Mouse (Mus musculus) gastrocnemius, postnatal 14 days (tissue): ENCODE results near the gene Zfp84. TPM values are rescaled to one million over a fixed set of nuclear protein-coding genes. Genes with fewer than 3 reads are reported as not detected.
"Not testable (repeated sequence)": the region's sequence is repeated elsewhere in the genome, so short reads cannot be mapped to it uniquely, and the experiment has no call there.

ENCODE experiments used
- DNase-seq: peaks from one replicate; pipeline ENCODE4 v3.0.0; 2021; ENCODE audit warnings: mixed read lengths
- intact Hi-C: fragments of 180-260 bp; cut with DNase I; formaldehyde crosslinking; loops from one replicate; pipeline ENCODE4 v1.15.1; 2025; ENCODE audit warnings: low total_unique reads
- long read RNA-seq, 2 experiments: library from polyadenylated mRNA; stranded (forward); transcript quantifications; one replicate each; pipeline ENCODE4 v2.0.0; 2021
- total RNA-seq, 2 experiments: library from RNA; stranded (reverse); gene quantifications; 2 replicates each; pipeline ENCODE4 v1.2.3; 2021

Gene Zfp84
- total RNA-seq: 1 to 10 TPM; 8.3 to 8.5 TPM
- long read RNA-seq, experiment 1, full-length matches to known transcripts: 5 of 6 reads
- long read RNA-seq, experiment 1, partial matches to known transcripts: 0 of 6 reads
- long read RNA-seq, experiment 1, other reads (novel, unspliced or antisense): 1 of 6 reads
- long read RNA-seq, experiment 2, full-length matches to known transcripts: 4 of 6 reads
- long read RNA-seq, experiment 2, partial matches to known transcripts: 0 of 6 reads
- long read RNA-seq, experiment 2, other reads (novel, unspliced or antisense): 2 of 6 reads

DNA sequence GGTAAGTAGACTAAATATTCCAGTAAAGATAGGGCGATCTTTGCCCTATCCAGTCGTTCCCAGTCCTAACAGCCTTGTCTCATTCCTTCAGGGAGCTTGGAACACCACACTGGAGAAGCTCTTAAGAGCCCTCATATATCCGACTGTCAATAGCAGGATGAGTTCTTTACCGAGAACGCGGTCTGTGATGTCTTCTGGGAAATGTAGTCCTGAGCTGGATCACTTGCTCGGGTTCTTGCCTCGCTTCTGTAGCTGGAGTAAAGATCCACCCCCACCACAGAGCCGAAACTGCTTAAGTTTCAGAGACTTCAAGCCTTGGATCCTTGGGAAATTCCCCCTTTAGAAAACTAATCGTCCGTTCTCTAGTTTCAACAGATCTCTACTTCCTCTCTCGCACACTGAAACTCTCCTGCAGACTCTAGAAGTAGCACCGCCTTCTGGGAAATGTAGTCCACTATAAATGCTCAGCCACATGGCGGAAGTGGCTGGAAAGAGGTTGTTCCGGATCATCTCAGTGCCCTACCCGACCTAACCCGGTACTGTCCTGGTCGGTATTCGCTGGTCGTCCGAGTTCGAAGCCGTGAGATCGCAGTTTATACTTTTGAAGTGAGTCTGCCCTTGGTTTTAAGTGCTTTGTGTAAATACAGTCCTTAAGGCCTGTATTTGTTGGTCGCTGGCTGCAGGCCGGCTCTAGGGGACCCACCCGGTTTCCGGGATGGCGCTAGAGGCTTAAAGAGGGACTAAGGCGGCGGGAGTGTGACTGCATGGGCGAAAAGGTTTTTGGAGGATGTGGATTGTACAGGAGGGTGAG, at the start of gene Zfp84:
TSS of gene Zfp84 (plus strand) at position 463 of the 811 bp plus-strand sequence.
- DNase-seq: peak; percentile 81
- intact Hi-C loops: no loop called here

DNA sequence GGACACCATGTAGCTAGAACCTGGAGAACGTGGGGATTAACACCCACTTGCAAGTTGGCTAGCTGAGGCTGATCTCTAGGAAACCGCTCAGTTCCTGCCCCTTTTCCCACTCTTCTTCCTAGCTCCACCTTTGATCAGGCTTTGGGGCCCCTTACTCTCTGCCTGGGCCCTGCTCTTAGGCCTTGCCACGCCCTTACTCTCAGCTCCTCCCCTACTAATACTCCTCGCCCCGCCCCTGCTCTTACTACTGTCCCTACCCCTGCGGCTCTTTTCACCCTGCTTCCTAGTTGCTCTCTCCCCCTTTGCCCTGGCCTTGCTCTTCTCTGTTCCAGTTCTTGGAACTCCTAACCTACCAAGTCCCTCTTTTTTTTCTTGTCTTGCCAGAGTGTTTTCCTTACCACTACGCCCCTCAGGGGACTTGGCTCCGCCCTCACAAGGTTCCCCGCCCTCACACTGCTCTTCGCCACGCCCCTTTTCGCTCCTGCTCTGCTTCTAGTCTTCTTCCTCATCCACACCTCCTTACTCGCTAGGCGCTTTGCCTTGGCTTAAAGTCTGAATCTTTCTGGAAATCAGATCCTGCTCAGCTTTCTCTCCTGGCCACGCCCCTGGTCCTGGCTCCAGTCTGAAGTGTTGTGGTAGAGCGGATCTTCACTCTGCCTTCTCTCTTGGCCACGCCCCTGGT, 42.8 kb upstream of the Zfp84 start:
- intact Hi-C loops, DNase-seq: not testable (repeated sequence)

DNA sequence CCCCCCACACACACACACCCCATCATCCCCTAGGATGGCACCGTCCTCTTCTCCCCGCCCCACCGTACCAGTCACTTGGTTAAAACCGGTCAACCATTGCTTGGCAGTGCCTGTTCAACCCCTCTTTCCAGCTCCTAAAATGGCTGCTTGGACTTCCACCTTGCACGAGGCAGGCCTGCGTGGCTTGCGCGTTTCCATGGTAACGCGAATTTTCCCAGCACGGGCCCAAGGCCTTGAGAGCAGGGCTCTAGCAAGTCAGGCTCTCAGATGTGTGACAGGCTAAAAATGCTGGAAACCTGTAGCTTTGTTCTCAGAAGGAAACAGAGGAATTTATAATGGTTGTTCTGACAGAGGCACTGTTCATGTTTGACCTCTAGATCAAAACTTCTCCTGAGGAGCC, 41.5 kb upstream of the Zfp84 start, which contains the start of gene Catsperg2:
TSS of gene Catsperg2 (minus strand) at position 173 of the 400 bp plus-strand sequence.
- DNase-seq, intact Hi-C loops: not testable (repeated sequence)

DNA sequence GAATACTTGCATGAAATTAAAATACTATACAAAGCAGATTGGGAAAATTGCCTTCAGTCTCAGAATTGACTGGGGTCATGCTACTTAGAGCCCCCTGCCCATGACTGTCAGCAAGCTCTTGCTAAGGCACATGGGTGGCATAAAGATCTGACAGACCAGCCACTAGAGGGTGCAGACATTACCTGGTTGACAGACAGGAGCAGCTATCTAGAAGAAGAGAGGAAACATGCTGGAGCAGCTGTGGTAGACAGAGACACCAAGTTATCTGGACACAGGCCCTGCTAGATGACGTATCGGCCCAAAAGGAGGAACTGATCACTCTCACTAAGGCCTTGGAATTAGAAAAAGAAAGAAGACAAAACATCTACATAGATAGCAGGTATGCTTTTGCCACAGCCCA, 40.3 kb upstream of the Zfp84 start:
- no peak for DNase-seq
- intact Hi-C loops: no loop called here

DNA sequence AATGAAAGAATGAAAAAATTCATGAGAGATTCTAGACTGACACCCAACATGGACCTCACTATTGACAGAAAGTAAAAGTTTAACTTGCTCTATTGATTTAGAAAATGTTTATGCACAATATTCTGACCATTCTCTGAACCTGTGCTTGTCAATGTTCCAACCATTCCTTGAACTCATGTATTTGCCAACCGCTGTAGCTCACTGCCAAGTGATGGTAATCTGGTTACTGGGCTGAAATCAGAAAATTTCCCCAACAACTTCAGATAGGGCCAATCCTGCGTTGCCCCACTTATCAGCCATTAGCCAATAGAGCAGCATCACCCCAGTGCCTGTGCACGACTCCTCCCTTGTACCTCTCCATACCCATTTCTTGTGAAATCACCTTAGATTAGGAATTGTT, 26.1 kb upstream of the Zfp84 start:
- no peak for DNase-seq
- intact Hi-C loops: no loop called here

DNA sequence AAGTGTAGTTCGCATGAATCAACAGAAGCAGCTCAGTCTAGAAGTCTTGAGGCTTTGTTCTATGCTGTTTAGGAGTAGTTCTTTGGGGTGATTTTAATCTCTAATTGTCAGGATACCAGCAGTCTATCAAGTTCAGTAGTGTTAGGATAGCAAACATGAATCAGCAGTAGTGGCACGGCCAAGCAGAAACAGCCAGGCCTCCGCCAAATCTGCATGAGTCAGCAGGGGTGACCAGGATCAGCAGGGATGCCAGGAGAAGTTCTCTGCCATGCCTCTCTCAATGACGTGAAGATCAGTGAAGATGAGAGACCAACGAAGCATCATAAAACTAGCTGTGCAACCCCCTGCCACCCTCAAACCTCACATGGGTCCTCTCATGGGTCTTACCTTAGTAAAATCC, 7.9 kb upstream of the Zfp84 start:
- intact Hi-C loops: no loop called here
- DNase-seq: no peak

DNA sequence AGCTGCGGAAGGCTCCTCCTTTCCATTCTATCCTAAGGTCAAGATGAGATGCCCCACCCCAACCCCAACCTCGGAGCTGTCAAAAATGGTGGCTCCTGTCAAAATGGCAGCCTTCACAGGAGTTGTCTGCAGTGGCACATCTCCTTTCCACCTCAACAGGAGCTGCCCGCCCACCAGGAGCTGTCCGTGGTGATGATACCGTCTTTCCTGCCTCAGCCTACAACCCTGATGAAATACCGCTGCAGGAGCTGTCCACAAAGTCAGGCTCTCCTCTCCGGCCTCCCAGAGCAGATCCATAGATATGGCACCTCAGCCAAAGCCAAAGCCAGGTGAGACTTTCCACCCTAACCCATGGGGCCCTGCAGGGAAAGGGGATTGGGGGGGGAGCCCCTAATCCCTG, 3.6 kb upstream of the Zfp84 start:
- intact Hi-C loops: no loop called here

DNA sequence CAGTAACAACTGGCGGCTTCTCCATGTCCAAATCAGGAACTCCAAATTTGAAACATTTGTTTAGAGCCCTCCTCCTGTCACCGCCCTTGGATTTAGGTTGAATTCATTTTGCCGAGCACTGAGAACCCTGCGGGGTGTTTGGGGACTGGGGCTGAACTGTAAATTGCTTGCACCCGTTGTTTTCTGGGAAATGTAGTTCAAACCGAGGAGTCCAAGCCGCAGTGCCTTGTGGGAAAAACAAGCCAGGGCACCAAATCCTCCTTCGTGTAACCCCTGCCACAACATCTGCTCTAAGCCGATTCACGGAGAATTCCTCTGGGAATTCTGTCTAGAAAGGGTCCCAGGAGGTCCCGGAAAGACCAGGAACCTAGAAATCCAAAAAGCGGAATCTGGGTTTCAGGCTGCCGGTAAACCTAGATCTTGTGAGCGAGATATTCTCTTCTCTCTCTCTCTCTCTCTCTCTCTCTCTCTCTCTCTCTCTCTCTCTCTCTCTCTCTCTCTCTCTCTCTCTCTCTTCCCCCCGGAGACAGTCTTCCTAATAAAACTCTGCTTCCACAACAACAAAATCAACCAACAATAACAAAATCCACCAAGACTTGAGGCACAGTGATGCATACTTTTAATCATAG, 1.2 kb upstream of the Zfp84 start:
- peak; percentile 77 for DNase-seq
- intact Hi-C loops: no loop called here

More for the DNA sequence above, 3.6 kb upstream of the Zfp84 start:
- DNase-seq: no peak

DNA sequence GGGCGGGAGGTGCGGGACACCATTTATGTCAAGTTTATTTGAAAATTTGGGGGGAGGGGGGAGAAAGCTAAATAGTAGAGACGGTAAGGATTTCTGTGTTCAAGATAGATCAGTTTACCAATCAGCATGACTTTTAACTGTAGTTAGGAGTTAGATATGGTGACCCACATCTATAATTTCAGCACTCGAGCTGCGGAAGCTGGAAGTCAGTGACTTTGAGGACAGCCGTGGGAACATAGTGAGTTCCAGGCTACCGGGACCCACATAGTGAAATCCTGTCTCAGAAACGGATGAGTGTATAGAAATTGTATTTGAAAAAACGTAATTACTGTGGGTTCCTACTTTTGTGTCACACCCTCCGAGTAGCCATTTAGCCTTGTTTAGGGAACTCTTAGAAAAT, 628 bp downstream of the Zfp84 start:
- intact Hi-C loops: no loop called here
- DNase-seq: no peak

DNA sequence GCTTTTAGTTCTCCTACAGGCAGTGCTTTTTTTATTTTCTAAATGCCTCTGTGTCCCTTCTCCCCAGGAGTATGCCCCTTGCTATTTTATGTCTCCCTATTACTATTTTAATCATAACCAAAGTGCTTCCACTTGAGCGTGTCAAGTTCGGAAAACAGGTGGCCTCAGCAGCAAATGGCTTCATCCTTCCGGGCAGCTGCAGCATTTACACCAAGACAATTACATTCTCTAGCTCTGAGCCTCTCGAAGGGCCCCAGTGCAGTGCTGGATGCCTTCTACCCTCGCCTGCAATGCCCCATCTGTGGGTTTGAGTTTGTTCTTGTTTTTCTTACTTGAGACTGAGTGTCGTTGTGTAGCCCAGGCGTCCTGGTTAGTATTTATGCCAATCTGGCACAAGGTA, 5.2 kb downstream of the Zfp84 start:
- intact Hi-C loops: no loop called here
- DNase-seq: no peak

DNA sequence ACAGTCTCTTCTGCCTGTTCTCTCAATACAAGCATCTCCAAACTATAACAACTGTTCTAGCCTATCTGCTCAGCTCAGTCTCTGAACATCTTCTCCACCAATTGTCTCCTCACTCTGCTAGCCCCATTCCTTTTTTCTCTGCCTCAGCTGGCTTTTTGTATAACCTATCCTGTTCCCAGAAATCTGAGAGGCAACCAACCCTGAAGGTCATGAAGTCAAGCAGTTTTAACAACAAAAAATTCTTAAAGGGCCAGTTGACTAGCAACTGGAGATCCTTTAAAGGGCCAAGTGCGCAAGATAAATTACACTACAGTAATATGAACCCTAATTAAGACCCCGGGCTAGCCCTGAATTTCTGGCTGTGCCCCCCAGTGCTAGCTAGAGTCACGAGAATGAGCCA, 6.0 kb downstream of the Zfp84 start:
- intact Hi-C loops: no loop called here
- no peak for DNase-seq

DNA sequence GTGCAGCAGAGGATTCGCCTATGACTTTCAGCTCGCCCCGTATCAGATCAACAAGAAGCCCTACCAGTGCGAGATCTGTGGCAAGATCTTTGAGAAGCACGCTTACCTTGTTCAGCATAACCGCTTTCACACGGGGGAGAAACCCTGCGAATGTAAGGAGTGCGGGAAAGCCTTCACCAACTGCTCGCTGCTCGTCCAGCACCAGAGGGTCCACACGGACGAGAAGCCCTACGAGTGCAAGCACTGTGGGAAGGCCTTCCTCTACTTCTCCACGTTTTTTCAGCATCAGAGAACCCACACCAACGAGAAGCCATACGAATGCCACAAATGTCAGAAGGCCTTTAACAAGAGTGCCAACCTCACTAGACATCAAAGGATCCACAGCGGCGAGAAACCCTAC, 8.2 kb downstream of the Zfp84 start:
- DNase-seq: no peak
- intact Hi-C loops: no loop called here

DNA sequence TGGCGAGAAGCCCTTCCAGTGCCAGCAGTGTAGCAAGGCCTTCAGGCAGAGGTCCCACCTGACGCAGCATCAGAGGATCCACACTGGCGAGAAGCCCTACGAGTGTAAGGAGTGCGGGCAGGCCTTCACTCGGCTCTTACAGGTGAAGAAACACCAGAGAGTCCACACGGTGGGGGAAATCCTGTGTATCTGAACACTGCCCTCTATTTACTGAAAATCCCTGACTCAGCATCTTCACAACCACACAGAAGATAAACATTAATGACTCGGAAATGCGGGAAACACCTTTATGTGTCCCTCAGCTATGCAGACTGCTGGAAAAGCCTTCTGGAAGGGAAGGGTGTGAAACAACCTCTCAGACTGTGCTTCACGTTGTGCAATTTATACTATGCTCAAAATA, 9.0 kb downstream of the Zfp84 start:
- no peak for DNase-seq
- intact Hi-C loops: no loop called here

DNA sequence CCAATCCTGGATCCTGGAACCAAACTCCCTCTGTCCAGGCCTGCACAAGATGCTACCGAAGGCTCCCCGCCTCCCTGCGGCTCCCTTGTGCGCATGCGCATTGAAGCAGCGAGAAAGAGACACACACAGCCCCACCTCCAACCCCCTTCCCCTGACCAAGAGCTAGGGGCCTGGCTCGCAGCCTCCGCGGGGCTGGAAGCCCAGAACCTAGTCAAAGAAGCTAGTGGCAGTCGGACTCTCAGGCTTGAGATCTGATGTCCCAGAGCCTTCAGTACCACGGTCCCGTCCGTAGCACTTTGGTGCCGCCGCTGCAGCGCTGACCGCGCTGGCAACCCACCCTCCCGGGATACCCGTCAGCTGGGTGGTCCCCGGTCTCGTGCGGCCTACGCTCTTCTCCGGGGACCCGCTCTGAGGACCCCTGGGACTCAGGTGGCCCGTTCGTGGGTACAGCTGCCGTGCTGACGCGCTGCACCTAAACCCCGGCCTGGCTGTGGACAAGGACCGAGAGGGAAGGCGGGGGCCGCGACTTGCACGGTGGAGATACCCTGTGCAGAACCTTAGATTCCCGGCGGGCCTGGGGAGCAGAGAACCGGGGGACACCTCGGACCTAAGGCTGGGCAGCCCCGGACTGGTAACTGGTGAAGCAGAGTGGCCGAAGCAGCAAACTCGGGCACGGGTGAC, 15.7 kb downstream of the Zfp84 start, which contains the start of gene Zfp30:
TSS of gene Zfp30 (plus strand) at position 128 of the 681 bp plus-strand sequence.
- intact Hi-C loops: no loop called here
- DNase-seq: peak; percentile 89

DNA sequence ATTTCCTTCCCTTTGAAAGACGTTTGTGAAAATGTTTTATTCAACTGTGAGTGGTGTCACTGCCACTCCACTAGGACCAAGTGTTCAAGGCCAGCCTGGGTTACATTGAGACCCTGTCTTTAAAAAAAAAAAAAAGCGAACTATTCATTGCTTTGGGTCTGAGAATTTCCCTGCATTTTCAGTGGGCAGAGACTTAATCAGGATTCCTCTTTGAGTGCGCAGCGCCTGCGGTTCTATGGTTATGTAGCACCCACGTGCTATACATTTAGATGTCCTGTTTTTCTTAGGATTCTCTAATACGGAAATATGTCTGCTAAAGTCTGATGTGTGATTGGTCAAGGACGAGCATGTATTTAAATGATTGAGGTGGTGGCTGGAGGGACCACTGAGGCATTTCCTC, 16.7 kb downstream of the Zfp84 start:
- intact Hi-C loops: no loop called here
- DNase-seq: no peak

DNA sequence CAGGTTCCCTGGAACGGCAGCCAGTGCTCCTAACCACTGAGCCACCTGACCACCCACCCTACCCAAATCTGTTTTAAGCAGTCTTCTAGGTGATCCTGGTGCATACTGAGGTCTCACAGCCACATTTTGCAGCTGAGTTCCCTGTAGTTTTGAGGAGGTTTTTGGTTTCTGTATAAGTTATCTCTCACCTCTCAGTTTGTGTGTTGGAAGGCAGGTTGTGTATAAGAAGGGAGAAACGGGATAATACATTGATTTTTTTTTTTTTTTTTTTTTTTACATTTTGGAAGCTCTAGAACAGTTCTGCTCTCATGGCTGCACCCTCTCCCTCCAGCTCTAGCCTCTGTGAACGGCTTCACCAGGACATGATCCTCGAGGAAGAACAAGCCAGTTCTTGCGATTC, 17.5 kb downstream of the Zfp84 start:
- intact Hi-C loops: no loop called here
- no peak for DNase-seq

DNA sequence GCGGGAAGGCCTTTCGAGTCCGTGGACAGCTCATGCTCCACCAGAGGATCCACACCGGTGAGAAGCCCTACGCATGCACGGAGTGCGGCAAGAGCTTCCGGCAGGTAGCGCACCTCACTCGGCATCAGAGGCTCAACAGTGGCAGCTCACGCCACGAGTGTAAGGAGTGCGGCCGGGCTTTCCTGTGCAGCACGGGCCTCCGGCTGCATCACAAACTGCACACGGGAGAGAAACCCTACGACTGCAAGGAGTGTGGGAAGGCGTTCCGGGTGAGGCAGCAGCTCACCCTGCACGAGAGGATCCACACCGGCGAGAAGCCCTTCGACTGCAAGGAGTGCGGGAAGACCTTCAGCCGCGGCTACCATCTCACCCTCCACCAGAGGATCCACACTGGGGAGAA, 24.6 kb downstream of the Zfp84 start:
- no peak for DNase-seq
- intact Hi-C loops: no loop called here

DNA sequence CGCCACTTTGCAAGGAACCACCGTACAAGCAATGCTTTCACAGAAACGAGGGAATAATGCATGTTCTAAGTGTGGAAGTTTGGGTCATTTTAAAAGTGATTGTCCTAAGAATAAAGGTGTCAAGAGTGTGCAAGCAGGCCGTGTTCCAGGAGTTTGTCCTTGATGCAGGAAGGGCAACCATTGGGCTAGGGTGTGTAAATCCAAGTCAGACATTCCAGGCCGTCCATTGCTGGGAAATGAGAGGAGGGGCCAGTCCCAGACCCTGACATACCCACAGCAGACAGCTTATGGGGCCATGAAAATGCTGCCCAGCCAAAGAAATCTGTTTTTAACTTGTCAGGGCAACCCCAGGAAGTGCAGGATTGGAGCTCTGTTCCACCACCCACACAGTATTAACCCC, 38.7 kb downstream of the Zfp84 start:
- intact Hi-C loops: no loop called here

DNA sequence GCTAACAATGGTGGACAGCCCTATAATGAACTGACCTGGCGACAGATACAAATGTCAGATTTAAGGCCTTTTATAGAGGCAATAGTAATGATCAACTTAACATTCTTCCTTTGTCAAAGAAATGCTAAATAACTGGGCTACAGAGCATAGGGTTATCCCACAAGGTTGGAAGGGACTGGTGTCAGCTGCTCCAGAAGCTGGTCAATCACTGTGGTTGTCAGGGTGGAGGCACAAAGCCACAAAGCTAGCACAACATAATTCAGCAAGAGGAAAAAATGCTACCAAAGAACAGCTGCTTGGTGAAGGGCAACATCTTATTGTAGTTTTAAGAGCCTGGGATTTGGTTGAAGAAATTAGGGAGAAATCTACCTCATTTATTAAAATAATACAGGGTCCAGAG, 43.9 kb downstream of the Zfp84 start:
- DNase-seq: no peak
- intact Hi-C loops: no loop called here

More for the DNA sequence above, 38.7 kb downstream of the Zfp84 start:
- DNase-seq: no peak
